Mouse (Mus musculus) intestine, embryonic 14.5 days (tissue): ENCODE measurements at regions not wholly inside any gene's neighbourhood (a gene's known extent, or its start where the extent isn't known, plus 50 kb on each side); places are given as distances from the start of the nearest gene placed in this dataset.
A peak's percentile ranks its signal among the peaks of the same experiment; 100 is the strongest.
"Not testable (repeated sequence)": the region's sequence is repeated elsewhere in the genome, so short reads cannot be mapped to it uniquely, and the experiment has no call there.

ENCODE experiments used
- ATAC-seq: fragments of 200-750 bp; cut with Nextera tagmentation; replicated peaks from 2 replicates; pipeline ENCODE4 v1.8.0; 2017; ENCODE audit warnings: low read depth, moderate number of reproducible peaks, moderate TSS enrichment, moderate library complexity; ENCODE audit not compliant: low FRiP score, low TSS enrichment
- DNase-seq: peaks from one replicate; pipeline ENCODE4 v3.0.0-alpha.2; 2018; ENCODE audit warnings: low spot score
- H3K27ac ChIP-seq: fragments of 300-500 bp; sonication (generic); 2 replicates; pipeline ENCODE4 v1.5.1; 2014; ENCODE audit warnings: low read depth, mild to moderate bottlenecking, control low read depth
- H3K27me3 ChIP-seq: fragments of 300-500 bp; sonication (generic); replicated peaks from 2 replicates; pipeline ENCODE4 v1.6.1; 2014; ENCODE audit warnings: low read length, control low read depth; ENCODE audit not compliant: control insufficient read depth, insufficient read depth
- H3K36me3 ChIP-seq: fragments of 300-500 bp; sonication (generic); 2 replicates; pipeline ENCODE4 v1.6.1; 2014; ENCODE audit warnings: low read length, control low read depth; ENCODE audit not compliant: control insufficient read depth, insufficient read depth
- H3K4me1 ChIP-seq: fragments of 300-500 bp; sonication (generic); replicated peaks from 2 replicates; pipeline ENCODE4 v1.6.1; 2014; ENCODE audit warnings: low read length, control low read depth, mixed read lengths; ENCODE audit not compliant: control insufficient read depth, insufficient read depth
- H3K4me2 ChIP-seq: fragments of 300-500 bp; sonication (generic); 2 replicates; pipeline ENCODE4 v1.6.1; 2014; ENCODE audit warnings: low read length
- H3K4me3 ChIP-seq: fragments of 300-500 bp; sonication (generic); 2 replicates; pipeline ENCODE4 v1.5.1; 2014; ENCODE audit warnings: low read depth, low read length, control low read depth, mixed read lengths
- H3K9ac ChIP-seq: fragments of 300-500 bp; sonication (generic); 2 replicates; pipeline ENCODE4 v1.6.1; 2014; ENCODE audit warnings: mild to moderate bottlenecking, low read length
- H3K9me3 ChIP-seq: fragments of 300-500 bp; sonication (generic); 2 replicates; pipeline ENCODE4 v1.6.1; 2016; ENCODE audit warnings: low read length, control low read depth; ENCODE audit not compliant: control insufficient read depth
- WGBS: fragments of 180-500 bp; shearing (Covaris S2); extraction: QIAGEN DNeasy Blood & Tissue Kit; methylation state at CpG from one replicate; pipeline ENCODE4 v1.1.7; 2014; 5-methylcytosine and 5-hydroxymethylcytosine counted together

DNA sequence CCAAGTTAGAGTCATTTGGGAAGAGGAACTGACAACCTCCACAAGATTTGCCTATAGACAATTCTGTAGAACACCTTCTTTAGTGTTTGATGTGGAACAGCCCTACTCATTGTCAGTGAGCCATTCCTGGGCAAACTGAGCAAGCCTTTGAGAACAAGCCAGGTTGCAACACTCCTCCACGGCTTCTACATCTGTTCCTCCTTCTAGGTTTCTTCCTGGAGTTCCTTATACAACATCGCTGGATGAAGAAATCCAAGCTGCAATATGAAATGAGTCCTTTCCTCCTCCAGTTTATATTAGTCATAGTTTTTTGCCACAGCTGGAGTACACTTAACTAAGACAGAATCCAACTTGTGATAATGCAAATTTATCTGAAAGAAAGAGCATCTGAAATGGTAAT lies 1197.9 kb upstream of the Rag2 start:
- ATAC-seq (no peak), DNase-seq (no peak)
- Histone ChIP-seq H3K27me3 (no peaks in the 10 kb centered on the region), H3K4me1 (no peaks in the 10 kb centered on the region), H3K9ac (no peak overlapping the region), H3K36me3 (no peaks in the 10 kb centered on the region), H3K4me2 (no peak overlapping the region), H3K27ac (no peak overlapping the region), H3K9me3 (no peaks in the 10 kb centered on the region), H3K4me3 (no peak overlapping the region)
- 88% methylated on average over 2 of the region's 2 CpGs for WGBS

- Histone ChIP-seq H3K36me3 (no peaks in the 10 kb centered on the region), H3K9me3 (no peaks in the 10 kb centered on the region), H3K27me3 (no peaks in the 10 kb centered on the region), H3K4me1 (no peaks in the 10 kb centered on the region), H3K4me2 (no peak overlapping the region), H3K9ac (no peak overlapping the region), H3K27ac (no peak overlapping the region), H3K4me3 (no peak overlapping the region)
- ATAC-seq (no peak), DNase-seq (no peak)
- 75% methylated on average over 3 of the region's 3 CpGs for WGBS
Measured at GRCm38 (mm10) chr2:100434991-100435390, 1189.5 kb upstream of the Rag2 start.

GRCm38 (mm10) chr2:100445868-100446267 lies 1178.7 kb upstream of the Rag2 start:
- Histone ChIP-seq H3K27ac (no peak overlapping the region), H3K4me3 (no peak overlapping the region), H3K36me3 (no peaks in the 10 kb centered on the region), H3K4me2 (no peak overlapping the region), H3K4me1 (no peaks in the 10 kb centered on the region), H3K9me3 (no peaks in the 10 kb centered on the region), H3K27me3 (no peaks in the 10 kb centered on the region), H3K9ac (no peak overlapping the region)
- 90% methylated on average over 1 of the region's 1 CpGs for WGBS
- ATAC-seq: no peak
- no peak for DNase-seq

GRCm38 (mm10) chr2:100446332-100446731 lies 1178.2 kb upstream of the Rag2 start:
- Histone ChIP-seq H3K36me3 (no peaks in the 10 kb centered on the region), H3K27ac (no peak overlapping the region), H3K9ac (no peak overlapping the region), H3K4me1 (no peaks in the 10 kb centered on the region), H3K4me3 (no peak overlapping the region), H3K9me3 (no peaks in the 10 kb centered on the region), H3K27me3 (no peaks in the 10 kb centered on the region), H3K4me2 (no peak overlapping the region)
- ATAC-seq (no peak), DNase-seq (no peak)
- WGBS: 62% methylated on average over 2 of the region's 2 CpGs

- H3K9me3 ChIP-seq, H3K4me2 ChIP-seq, H3K9ac ChIP-seq, H3K4me1 ChIP-seq, H3K27me3 ChIP-seq, ATAC-seq, H3K36me3 ChIP-seq, DNase-seq, H3K27ac ChIP-seq, H3K4me3 ChIP-seq: not testable (repeated sequence)
- no CpG with 5 or more reads among the region's 1 CpGs for WGBS
Measured at GRCm38 (mm10) chr2:100459641-100460040, 1164.9 kb upstream of the Rag2 start.

- ATAC-seq: peak; percentile 66; the same call in 1 of the 2 replicates
- not testable (repeated sequence) for H3K9ac ChIP-seq, H3K9me3 ChIP-seq, H3K4me3 ChIP-seq, H3K4me2 ChIP-seq, H3K27me3 ChIP-seq, H3K27ac ChIP-seq, DNase-seq, H3K4me1 ChIP-seq, H3K36me3 ChIP-seq
- WGBS: no CpG with 5 or more reads among the region's 3 CpGs
Measured at GRCm38 (mm10) chr2:100486229-100486628, 1138.3 kb upstream of the Rag2 start.

DNA sequence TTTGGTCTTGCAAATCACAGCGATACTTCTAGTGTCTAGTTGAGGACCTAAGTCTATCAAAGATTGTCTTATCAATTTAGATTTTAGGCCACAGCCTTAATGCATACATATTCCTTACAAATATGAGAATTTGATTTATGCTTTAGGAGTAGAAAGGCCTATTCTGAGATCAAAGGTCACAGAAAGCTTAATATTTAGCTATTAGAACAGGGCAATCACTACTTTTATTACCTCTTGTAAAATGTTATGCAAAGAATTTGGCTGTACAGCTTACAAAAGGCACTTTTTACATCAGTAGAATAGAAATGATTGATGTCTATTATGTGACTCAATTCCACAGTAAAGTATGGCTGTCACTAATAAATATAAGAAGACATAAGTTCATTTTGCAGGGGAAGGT lies 1119.4 kb upstream of the Rag2 start:
- H3K27ac ChIP-seq, ATAC-seq, H3K9me3 ChIP-seq, H3K9ac ChIP-seq, H3K27me3 ChIP-seq, H3K4me3 ChIP-seq, H3K4me2 ChIP-seq, H3K4me1 ChIP-seq, H3K36me3 ChIP-seq, DNase-seq: not testable (repeated sequence)
- no CpG with 5 or more reads among the region's 1 CpGs for WGBS
